Mouse (Mus musculus): ENCODE results near the gene Hoxc4.

Hoxc4 gene

GRCm38 (mm10) chr15:103084944-103085343 lies 66.2 kb downstream of the Hoxc4 start:
- no peak for DNase-seq (ENCODE audit: low read depth, low spot score)

GRCm38 (mm10) chr15:103085831-103086671 lies 67.3 kb downstream of the Hoxc4 start:
- peak; percentile 51 for DNase-seq (ENCODE audit: low read depth, low spot score)
